Mouse (Mus musculus) heart, postnatal 0 days (tissue): ENCODE data around the gene Rmnd5b.

Experiments used
- CTCF ChIP-seq: IDR thresholded peaks from 2 replicates; pipeline ENCODE4 v1.5.1; 2016; ENCODE audit warnings: antibody characterized with exemption, control low read depth, low read depth
- EP300 ChIP-seq: IDR thresholded peaks from 2 replicates; pipeline ENCODE4 v1.6.1; 2016; ENCODE audit warnings: antibody characterized with exemption, low read depth

DNA sequence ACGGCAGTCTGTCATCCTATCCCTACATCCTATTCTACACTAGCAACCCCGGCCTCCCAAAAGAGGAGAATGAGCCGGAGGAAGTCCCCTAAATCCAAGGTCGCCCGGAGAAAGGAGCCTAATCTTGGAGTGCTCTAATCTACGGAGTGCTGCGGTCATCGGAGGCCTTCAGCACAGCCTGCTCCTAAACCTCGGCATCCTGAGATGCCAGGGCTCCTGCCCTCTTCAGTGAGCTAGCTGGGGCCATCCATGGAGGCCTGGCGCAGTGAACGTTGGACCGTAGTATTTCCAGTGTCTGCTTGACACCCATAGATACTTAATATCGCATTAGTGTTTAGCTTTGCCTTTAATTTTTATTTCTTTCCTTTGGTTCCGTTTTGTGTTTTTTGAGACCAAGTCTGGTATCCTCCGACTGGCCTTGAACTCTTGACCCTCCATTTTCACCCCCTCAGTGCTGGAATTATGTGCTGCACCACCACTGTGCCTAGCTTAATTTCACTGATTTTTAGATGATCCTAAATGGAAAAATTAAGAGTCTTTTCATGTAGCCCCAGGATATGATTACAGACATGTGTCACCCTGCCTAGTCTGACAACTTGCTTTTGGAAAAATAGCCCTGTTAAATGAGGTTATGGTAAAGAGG is 28.5 kb downstream of the Rmnd5b start:
- TF ChIP-seq CTCF (no peak), EP300 (no peak)
